Mouse (Mus musculus): ENCODE measurements at regions not wholly inside any gene's neighbourhood (a gene's known extent, or its start where the extent isn't known, plus 50 kb on each side); places are given as distances from the start of the nearest gene placed in this dataset.

DNA sequence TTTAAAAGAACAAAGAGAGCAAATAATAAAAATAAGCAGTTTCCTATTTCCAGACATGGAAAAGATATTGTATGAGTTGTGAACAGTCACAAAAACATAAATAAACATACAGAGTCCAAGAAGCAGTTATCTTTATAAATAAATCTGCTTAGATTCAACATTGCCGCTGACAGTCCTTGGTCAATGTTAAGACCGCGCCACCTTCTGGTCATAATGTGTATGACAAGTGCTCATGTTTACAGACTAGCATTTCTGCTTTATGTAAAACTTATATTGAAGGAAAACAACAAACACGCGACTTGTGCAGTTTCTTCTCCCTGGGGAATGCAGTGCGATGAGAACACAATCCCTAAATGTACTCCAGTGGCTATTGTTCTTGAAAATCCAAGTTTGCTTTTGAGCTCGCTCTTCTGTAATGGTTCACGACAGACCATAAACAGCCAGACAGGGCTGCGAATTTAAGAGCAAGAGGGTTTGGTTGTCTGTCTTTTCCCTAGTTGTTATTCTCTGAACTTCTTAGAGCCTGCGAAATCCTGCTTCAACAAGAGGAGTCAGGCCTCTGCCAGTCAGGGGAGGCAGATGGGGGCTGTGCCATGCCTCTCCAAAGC is 291.6 kb upstream of the Rnf219 start:
- no peaks in the 10 kb centered on the region for H3K4me1 ChIP-seq (replicated peaks; ENCODE audit: control insufficient read depth, insufficient read depth, low read length)
- WGBS = 28% methylated on average over 10 of the region's 10 CpGs
- no peak overlapping the region for H3K4me3 ChIP-seq (ENCODE audit: low read length)
- H3K27me3 ChIP-seq (ENCODE audit: control insufficient read depth, insufficient read depth, low read depth, low read length) = no peaks in the 10 kb centered on the region
- no peaks in the 10 kb centered on the region for H3K9me3 ChIP-seq (ENCODE audit: control insufficient read depth, low read length)
- H3K36me3 ChIP-seq (ENCODE audit: control insufficient read depth, insufficient read depth, low read length) = no peaks in the 10 kb centered on the region
- H3K9ac ChIP-seq (ENCODE audit: low read length) = no peak overlapping the region
- H3K4me2 ChIP-seq (ENCODE audit: low read depth, low read length) = no peak overlapping the region
- no peak overlapping the region for H3K27ac ChIP-seq (ENCODE audit: low read length)
- peak; percentile 36; the same call in 1 of the 2 replicates for ATAC-seq (ENCODE audit: low read depth)

DNA sequence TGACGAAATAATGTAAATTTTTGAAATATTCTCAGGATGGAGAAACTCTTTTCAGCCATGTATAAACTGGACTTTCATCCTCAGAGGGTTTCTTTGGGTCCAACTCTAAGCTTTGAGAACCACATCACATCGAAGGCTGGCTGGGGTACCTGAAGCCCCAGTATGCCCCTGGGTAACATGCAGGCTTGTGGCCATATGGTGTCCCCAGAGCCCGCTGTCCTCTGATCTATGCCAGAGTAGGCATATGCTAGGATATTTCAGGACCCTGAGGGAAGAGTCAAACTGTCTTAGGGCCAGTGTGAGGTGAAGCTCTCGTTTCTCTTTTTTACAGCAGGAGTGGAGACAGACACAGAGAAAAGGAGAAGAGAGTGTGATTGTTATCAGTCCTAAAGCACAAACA is 289.6 kb upstream of the Rnf219 start:
- 72% methylated on average over 4 of the region's 4 CpGs for WGBS
- Histone ChIP-seq H3K36me3 (ENCODE audit: control insufficient read depth, insufficient read depth, low read length) (no peaks in the 10 kb centered on the region), H3K4me1 (replicated peaks; ENCODE audit: control insufficient read depth, insufficient read depth, low read length) (no peaks in the 10 kb centered on the region), H3K4me3 (ENCODE audit: low read length) (no peak overlapping the region), H3K9ac (ENCODE audit: low read length) (no peak overlapping the region), H3K27ac (ENCODE audit: low read length) (no peak overlapping the region), H3K9me3 (ENCODE audit: control insufficient read depth, low read length) (no peaks in the 10 kb centered on the region), H3K27me3 (ENCODE audit: control insufficient read depth, insufficient read depth, low read depth, low read length) (no peaks in the 10 kb centered on the region), H3K4me2 (ENCODE audit: low read depth, low read length) (no peak overlapping the region)
- ATAC-seq (ENCODE audit: low read depth) = no peak

DNA sequence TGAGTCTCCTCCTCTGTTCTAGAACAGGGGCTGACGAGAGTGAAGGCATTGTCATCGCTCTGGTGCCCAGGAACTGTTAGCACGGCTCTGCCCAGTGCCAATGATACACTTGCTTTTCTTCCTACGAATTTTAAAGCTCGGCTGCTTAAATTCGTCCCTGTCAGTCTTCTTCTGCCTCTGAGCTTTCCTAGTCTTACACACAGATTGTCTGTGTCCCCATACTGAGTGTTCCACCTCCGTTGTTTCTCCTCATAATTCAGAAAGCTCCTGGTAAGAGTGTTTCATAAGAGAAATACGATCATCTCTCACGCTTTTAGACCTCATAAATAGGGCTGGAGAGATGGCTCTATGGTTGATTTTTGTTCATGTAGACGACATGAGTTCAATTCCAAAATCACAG is 282.9 kb upstream of the Rnf219 start:
- Histone ChIP-seq H3K4me3 (ENCODE audit: low read length) (no peak overlapping the region), H3K9me3 (ENCODE audit: control insufficient read depth, low read length) (no peaks in the 10 kb centered on the region), H3K27me3 (ENCODE audit: control insufficient read depth, insufficient read depth, low read depth, low read length) (no peaks in the 10 kb centered on the region), H3K9ac (ENCODE audit: low read length) (no peak overlapping the region), H3K4me2 (ENCODE audit: low read depth, low read length) (no peak overlapping the region), H3K27ac (ENCODE audit: low read length) (no peak overlapping the region), H3K4me1 (replicated peaks; ENCODE audit: control insufficient read depth, insufficient read depth, low read length) (no peaks in the 10 kb centered on the region), H3K36me3 (ENCODE audit: control insufficient read depth, insufficient read depth, low read length) (no peaks in the 10 kb centered on the region)
- WGBS = 83% methylated on average over 10 of the region's 10 CpGs
- no peak for ATAC-seq (ENCODE audit: low read depth)

DNA sequence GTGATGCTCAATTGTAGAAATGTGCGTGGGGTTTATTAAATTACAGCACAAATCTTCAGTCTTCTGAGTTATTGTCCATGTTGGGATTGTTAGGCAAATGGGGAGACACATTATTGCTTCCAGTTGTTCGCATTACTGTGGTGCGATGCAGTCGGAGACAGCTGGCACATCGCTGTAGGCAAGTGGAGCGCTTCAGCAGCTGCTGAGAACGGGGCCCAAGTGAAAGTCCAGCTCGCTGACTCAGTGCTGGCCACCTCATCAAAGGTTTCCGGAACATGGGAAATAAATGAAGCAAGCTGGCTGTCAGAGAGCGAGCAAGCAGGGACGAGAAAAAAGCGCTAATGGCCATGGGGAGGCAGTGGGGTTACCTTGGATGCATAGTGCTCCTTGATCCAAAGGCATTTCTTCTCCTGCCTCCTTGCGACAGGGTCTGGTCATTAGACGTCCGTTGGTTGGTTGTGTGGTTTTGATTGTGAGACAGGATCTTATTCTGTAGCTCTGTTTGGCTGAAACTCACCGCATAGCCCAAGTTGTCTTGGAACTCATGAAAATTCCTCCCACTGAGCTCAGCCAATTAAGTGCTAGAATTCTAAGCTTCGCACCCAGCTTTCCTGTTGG is 274.0 kb upstream of the Rnf219 start:
- Histone ChIP-seq H3K4me2 (ENCODE audit: low read depth, low read length) (no peak overlapping the region), H3K27ac (ENCODE audit: low read length) (no peak overlapping the region)

DNA sequence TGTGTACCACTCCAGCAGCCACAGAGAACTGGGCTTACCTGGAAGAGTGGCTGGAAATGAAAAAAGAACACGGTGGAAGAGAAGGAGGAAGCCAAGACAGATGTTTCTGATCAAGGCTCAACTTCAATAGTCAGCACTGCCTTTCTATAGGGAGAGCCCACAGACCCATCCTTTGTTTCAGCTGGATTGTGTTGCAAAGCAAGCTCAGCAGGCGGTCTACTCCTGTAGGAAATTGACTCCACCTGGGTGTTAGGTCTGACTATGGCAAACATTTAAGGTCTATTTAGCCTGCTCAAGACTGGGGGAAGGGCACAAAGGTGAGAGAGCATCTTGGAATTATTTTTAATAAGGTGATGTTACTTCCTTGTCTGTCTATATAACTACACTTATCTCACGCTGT is 266.9 kb upstream of the Rnf219 start:
- 53% methylated on average over 3 of the region's 3 CpGs for WGBS
- Histone ChIP-seq H3K36me3 (ENCODE audit: control insufficient read depth, insufficient read depth, low read length) (no peaks in the 10 kb centered on the region), H3K27me3 (ENCODE audit: control insufficient read depth, insufficient read depth, low read depth, low read length) (no peaks in the 10 kb centered on the region), H3K4me1 (replicated peaks; ENCODE audit: control insufficient read depth, insufficient read depth, low read length) (no peaks in the 10 kb centered on the region), H3K9me3 (ENCODE audit: control insufficient read depth, low read length) (no peaks in the 10 kb centered on the region), H3K9ac (ENCODE audit: low read length) (no peak overlapping the region), H3K4me3 (ENCODE audit: low read length) (no peak overlapping the region), H3K4me2 (ENCODE audit: low read depth, low read length) (no peak overlapping the region), H3K27ac (ENCODE audit: low read length) (no peak overlapping the region)
- no peak for ATAC-seq (ENCODE audit: low read depth)

More for the DNA sequence above, 274.0 kb upstream of the Rnf219 start:
- no peaks in the 10 kb centered on the region for H3K9me3 ChIP-seq (ENCODE audit: control insufficient read depth, low read length)
- peak; percentile 98 for ATAC-seq (ENCODE audit: low read depth)
- no peaks in the 10 kb centered on the region for H3K27me3 ChIP-seq (ENCODE audit: control insufficient read depth, insufficient read depth, low read depth, low read length)
- WGBS = 56% methylated on average over 17 of the region's 17 CpGs
- H3K4me3 ChIP-seq (ENCODE audit: low read length) = no peak overlapping the region
- no peaks in the 10 kb centered on the region for H3K36me3 ChIP-seq (ENCODE audit: control insufficient read depth, insufficient read depth, low read length)
- H3K4me1 ChIP-seq (replicated peaks; ENCODE audit: control insufficient read depth, insufficient read depth, low read length) = no peaks in the 10 kb centered on the region
- no peak overlapping the region for H3K9ac ChIP-seq (ENCODE audit: low read length)

DNA sequence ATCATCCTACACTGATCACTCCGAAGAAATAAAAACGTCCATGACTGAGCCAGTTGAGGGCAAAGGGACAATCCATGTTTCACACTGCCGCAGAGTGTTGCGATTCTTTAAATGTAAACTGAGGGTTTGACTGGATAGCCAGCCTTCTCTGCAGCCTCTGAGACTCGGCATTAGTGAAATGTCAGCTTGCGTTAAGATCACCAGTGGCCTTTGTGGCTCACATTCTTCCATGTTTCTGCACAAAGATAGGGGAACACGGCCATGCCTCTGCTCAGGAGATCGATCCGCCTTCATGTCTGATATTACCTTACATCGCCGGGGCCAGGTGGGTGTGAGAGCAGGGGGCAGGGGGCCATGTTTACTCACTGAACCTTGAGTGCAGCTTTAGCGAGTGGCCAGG is 262.6 kb upstream of the Rnf219 start:
- no peaks in the 10 kb centered on the region for H3K27me3 ChIP-seq (ENCODE audit: control insufficient read depth, insufficient read depth, low read depth, low read length)
- no peaks in the 10 kb centered on the region for H3K4me1 ChIP-seq (replicated peaks; ENCODE audit: control insufficient read depth, insufficient read depth, low read length)
- H3K4me2 ChIP-seq (ENCODE audit: low read depth, low read length) = no peak overlapping the region
- 29% methylated on average over 12 of the region's 12 CpGs for WGBS
- no peak overlapping the region for H3K27ac ChIP-seq (ENCODE audit: low read length)
- ATAC-seq (ENCODE audit: low read depth) = no peak
- H3K9ac ChIP-seq (ENCODE audit: low read length) = no peak overlapping the region
- H3K36me3 ChIP-seq (ENCODE audit: control insufficient read depth, insufficient read depth, low read length) = no peaks in the 10 kb centered on the region
- no peaks in the 10 kb centered on the region for H3K9me3 ChIP-seq (ENCODE audit: control insufficient read depth, low read length)
- no peak overlapping the region for H3K4me3 ChIP-seq (ENCODE audit: low read length)

DNA sequence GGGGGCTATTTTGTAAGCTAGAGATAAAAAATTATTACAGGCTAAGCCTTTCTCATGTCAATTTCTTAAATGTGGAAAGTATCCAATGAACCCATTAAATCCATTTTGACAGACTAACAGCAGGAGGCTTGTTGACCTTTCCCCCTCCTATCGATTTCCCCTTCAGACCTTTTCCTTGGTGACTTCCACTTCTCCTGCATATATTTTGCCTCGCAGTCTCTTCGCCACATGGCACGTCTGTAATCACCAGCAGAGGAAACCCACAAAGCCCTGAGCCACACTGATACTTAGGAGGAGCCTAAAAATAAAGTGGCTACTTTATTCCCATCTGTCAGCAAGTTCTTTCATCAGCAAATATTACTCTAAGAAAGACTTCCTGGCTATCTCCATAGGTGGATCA is 247.5 kb upstream of the Rnf219 start:
- Histone ChIP-seq H3K4me2 (ENCODE audit: low read depth, low read length) (no peak overlapping the region), H3K4me3 (ENCODE audit: low read length) (no peak overlapping the region), H3K9me3 (ENCODE audit: control insufficient read depth, low read length) (no peaks in the 10 kb centered on the region), H3K27ac (ENCODE audit: low read length) (no peak overlapping the region), H3K9ac (ENCODE audit: low read length) (no peak overlapping the region), H3K27me3 (ENCODE audit: control insufficient read depth, insufficient read depth, low read depth, low read length) (no peaks in the 10 kb centered on the region), H3K4me1 (replicated peaks; ENCODE audit: control insufficient read depth, insufficient read depth, low read length) (no peaks in the 10 kb centered on the region), H3K36me3 (ENCODE audit: control insufficient read depth, insufficient read depth, low read length) (no peaks in the 10 kb centered on the region)
- 48% methylated on average over 4 of the region's 4 CpGs for WGBS
- no peak for ATAC-seq (ENCODE audit: low read depth)

DNA sequence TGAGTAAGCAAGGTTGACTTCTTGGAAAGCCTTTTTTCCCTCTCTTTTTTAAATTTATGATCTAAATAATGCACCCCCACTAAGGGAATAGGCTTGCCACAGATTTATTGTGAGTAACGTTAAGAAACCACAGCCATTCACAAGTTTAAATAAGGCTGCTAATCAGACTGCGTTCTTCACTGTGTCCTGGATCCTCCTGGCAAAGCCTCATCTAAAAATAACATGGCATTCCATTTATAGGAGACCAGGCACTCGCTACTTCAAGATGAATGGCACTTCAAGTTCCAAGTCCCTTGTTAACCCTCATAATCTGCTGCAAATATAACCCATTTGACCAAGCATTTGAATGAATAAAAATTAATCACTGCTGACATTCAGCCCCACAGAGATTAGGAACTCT is 211.8 kb upstream of the Rnf219 start:
- H3K9me3 ChIP-seq (ENCODE audit: control insufficient read depth, low read length) = no peaks in the 10 kb centered on the region
- no peak for ATAC-seq (ENCODE audit: low read depth)
- H3K27me3 ChIP-seq (ENCODE audit: control insufficient read depth, insufficient read depth, low read depth, low read length) = no peaks in the 10 kb centered on the region
- 28% methylated on average over 3 of the region's 3 CpGs for WGBS
- no peak overlapping the region for H3K9ac ChIP-seq (ENCODE audit: low read length)
- H3K4me2 ChIP-seq (ENCODE audit: low read depth, low read length) = no peak overlapping the region
- H3K36me3 ChIP-seq (ENCODE audit: control insufficient read depth, insufficient read depth, low read length) = no peaks in the 10 kb centered on the region
- H3K4me1 ChIP-seq (replicated peaks; ENCODE audit: control insufficient read depth, insufficient read depth, low read length) = no peaks in the 10 kb centered on the region
- H3K27ac ChIP-seq (ENCODE audit: low read length) = no peak overlapping the region
- H3K4me3 ChIP-seq (ENCODE audit: low read length) = no peak overlapping the region

DNA sequence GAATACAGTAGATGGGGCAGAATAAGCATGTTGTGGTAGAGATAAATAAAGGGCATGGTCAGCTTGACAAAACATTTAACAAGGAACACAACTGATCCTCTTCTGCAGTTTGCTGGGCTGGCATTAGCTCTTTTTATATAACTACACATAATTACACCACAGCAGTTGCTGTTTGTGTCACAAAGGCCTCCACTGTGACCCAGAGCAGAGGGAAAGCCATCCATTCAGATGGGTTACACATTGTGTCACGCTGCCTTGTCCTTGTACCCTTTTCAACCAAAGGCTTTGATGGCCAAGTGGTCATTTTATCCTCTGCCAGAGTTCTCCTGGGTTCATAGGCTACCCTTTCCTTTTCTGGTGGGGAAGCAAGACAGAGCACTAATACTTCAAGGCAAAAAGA is 209.6 kb upstream of the Rnf219 start:
- Histone ChIP-seq H3K4me2 (ENCODE audit: low read depth, low read length) (no peak overlapping the region), H3K9me3 (ENCODE audit: control insufficient read depth, low read length) (no peaks in the 10 kb centered on the region), H3K4me1 (replicated peaks; ENCODE audit: control insufficient read depth, insufficient read depth, low read length) (no peaks in the 10 kb centered on the region), H3K27ac (ENCODE audit: low read length) (no peak overlapping the region), H3K36me3 (ENCODE audit: control insufficient read depth, insufficient read depth, low read length) (no peaks in the 10 kb centered on the region), H3K9ac (ENCODE audit: low read length) (no peak overlapping the region), H3K27me3 (ENCODE audit: control insufficient read depth, insufficient read depth, low read depth, low read length) (no peaks in the 10 kb centered on the region), H3K4me3 (ENCODE audit: low read length) (no peak overlapping the region)
- 58% methylated on average over 1 of the region's 1 CpGs for WGBS
- no peak for ATAC-seq (ENCODE audit: low read depth)
